Mouse (Mus musculus) G1E (cell line): ENCODE data around the gene Gm9803.

Source experiments
- CTCF ChIP-seq: IDR thresholded peaks from 2 replicates; pipeline ENCODE4 v1.5.1; 2012; ENCODE audit warnings: low read depth, low read length, inconsistent platforms, mixed read lengths
- GATA1 ChIP-seq: IDR thresholded peaks from 2 replicates; pipeline ENCODE4 v1.6.1; 2012; ENCODE audit warnings: borderline replicate concordance, low read length, inconsistent platforms, mixed read lengths
- GATA2 ChIP-seq: IDR thresholded peaks from 2 replicates; pipeline ENCODE4 v1.6.1; 2012; ENCODE audit warnings: low read depth, low read length, inconsistent platforms, borderline replicate concordance
- POLR2AphosphoS5 ChIP-seq: IDR thresholded peaks from 2 replicates; pipeline ENCODE4 v1.6.1; 2012; ENCODE audit warnings: low read depth, low read length, inconsistent platforms; ENCODE audit not compliant: insufficient replicate concordance

GRCm38 (mm10) chr10:43541153-43541544, 17.3 kb downstream of the Gm9803 start:
- no peak for TF ChIP-seq POLR2AphosphoS5
- TF ChIP-seq CTCF, result no peak
- no peak for TF ChIP-seq GATA1
- no peak for TF ChIP-seq GATA2
